In genomic region chr2:3683343-3683742, GRCm38 (mm10) we compare ENCODE assay signal across 11 mouse cellular contexts.
A peak's percentile ranks its signal among the peaks of the same experiment; 100 is the strongest.
DNase-seq lines count a peak whose midpoint lies in the region; ATAC-seq and TF ChIP-seq lines count a peak whose summit lies in the region.
"Had no signal": no experiment of that assay in that cellular context is flagged by ENCODE, and none has a peak within 500 bp of the region (broad histone marks: within the 10 kb centered on the region; RNA-seq: fewer than 3 reads in every experiment).

No protein-coding gene starts in this region.

- H3K36me3 ChIP-seq in forebrain, embryonic 13.5 days (ENCODE audit: poor library complexity, severe bottlenecking), result no peaks in the 10 kb centered on the region
- no peaks in the 10 kb centered on the region for H3K36me3 ChIP-seq in forebrain, embryonic 12.5 days (replicated peaks)
- H3K36me3 ChIP-seq in embryonic facial prominence, embryonic 14.5 days (ENCODE audit: control insufficient read depth, insufficient read depth, low read length), result no peaks in the 10 kb centered on the region
- no peaks in the 10 kb centered on the region for H3K36me3 ChIP-seq in hindbrain, postnatal 0 days (ENCODE audit: insufficient read depth, low read length)
- H3K36me3 ChIP-seq in neural tube, embryonic 13.5 days, result no peaks in the 10 kb centered on the region
- no peaks in the 10 kb centered on the region for H3K36me3 ChIP-seq in kidney, embryonic 14.5 days (ENCODE audit: control insufficient read depth, insufficient read depth, low read length)

- WGBS in forebrain, embryonic 13.5 days, result 50% methylated on average over 5 of the region's 5 CpGs
- 51% methylated on average over 5 of the region's 5 CpGs for WGBS in forebrain, embryonic 12.5 days
- 44% methylated on average over 5 of the region's 5 CpGs for WGBS in embryonic facial prominence, embryonic 14.5 days
- 20% methylated on average over 5 of the region's 5 CpGs for WGBS in hindbrain, postnatal 0 days
- 54% methylated on average over 5 of the region's 5 CpGs for WGBS in neural tube, embryonic 13.5 days
- 79% methylated on average over 5 of the region's 5 CpGs for WGBS in kidney, embryonic 14.5 days

- no peak for TF ChIP-seq CTCF in hindbrain, postnatal 0 days (IDR thresholded peaks at IDR 0.05; ENCODE audit: low read depth)

- H3K9me3 ChIP-seq in forebrain, embryonic 13.5 days (replicated peaks), result no peaks in the 10 kb centered on the region
- no peaks in the 10 kb centered on the region for H3K9me3 ChIP-seq in forebrain, embryonic 12.5 days
- no peaks in the 10 kb centered on the region for H3K9me3 ChIP-seq in embryonic facial prominence, embryonic 14.5 days (ENCODE audit: control insufficient read depth, low read length)
- no peaks in the 10 kb centered on the region for H3K9me3 ChIP-seq in hindbrain, postnatal 0 days (ENCODE audit: low read length)
- no peaks in the 10 kb centered on the region for H3K9me3 ChIP-seq in neural tube, embryonic 13.5 days
- H3K9me3 ChIP-seq in kidney, embryonic 14.5 days (ENCODE audit: control insufficient read depth, low read length), result no peaks in the 10 kb centered on the region

- no peak overlapping the region for H3K4me3 ChIP-seq in forebrain, embryonic 13.5 days
- no peak overlapping the region for H3K4me3 ChIP-seq in forebrain, embryonic 12.5 days (replicated peaks)
- no peak overlapping the region for H3K4me3 ChIP-seq in embryonic facial prominence, embryonic 14.5 days (ENCODE audit: low read depth, low read length)
- H3K4me3 ChIP-seq in hindbrain, postnatal 0 days (ENCODE audit: low read length), result no peak overlapping the region
- H3K4me3 ChIP-seq in neural tube, embryonic 13.5 days, result no peak overlapping the region
- no peak overlapping the region for H3K4me3 ChIP-seq in kidney, embryonic 14.5 days (ENCODE audit: low read length)

- ATAC-seq in forebrain, embryonic 13.5 days, result peak; percentile 24; the same call in 1 of the 2 replicates
- ATAC-seq in forebrain, embryonic 12.5 days (ENCODE audit: low FRiP score), result no peak
- 0 out of 2 replicates have a peak, but pooled peaks have one; percentile 37 for ATAC-seq in embryonic facial prominence, embryonic 14.5 days (ENCODE audit: low read depth)
- peak; percentile 55 for ATAC-seq in hindbrain, postnatal 0 days
- ATAC-seq in neural tube, embryonic 13.5 days (ENCODE audit: low read depth), result peak; percentile 76
- ATAC-seq in kidney, embryonic 14.5 days (ENCODE audit: low FRiP score, low TSS enrichment), result no peak
- ATAC-seq in megakaryocyte progenitor cell, adult 5-6 weeks (replicated peaks; ENCODE audit: poor library complexity), result no peak

- no peak for DNase-seq in embryonic facial prominence, embryonic 14.5 days (ENCODE audit: low spot score)
- DNase-seq in hindbrain, postnatal 0 days (ENCODE audit: low spot score), result no peak
- DNase-seq in retina, embryonic 14.5 days (ENCODE audit: low spot score), result no peak
- DNase-seq: kidney, adult 11 months; thymus, adult 18-20 months had no signal

- H3K9ac ChIP-seq in forebrain, embryonic 13.5 days, result no peak overlapping the region
- no peak overlapping the region for H3K9ac ChIP-seq in forebrain, embryonic 12.5 days
- no peak overlapping the region for H3K9ac ChIP-seq in embryonic facial prominence, embryonic 14.5 days (ENCODE audit: low read depth, low read length)
- H3K9ac ChIP-seq in hindbrain, postnatal 0 days (replicated peaks; ENCODE audit: low read length), result no peak overlapping the region
- H3K9ac ChIP-seq in neural tube, embryonic 13.5 days, result 0 out of 2 replicates have a peak overlapping the region, but pooled peaks have one; percentile 35
- no peak overlapping the region for H3K9ac ChIP-seq in kidney, embryonic 14.5 days (ENCODE audit: low read depth, low read length)
- H3K9ac ChIP-seq: liver, embryonic 14.5 days had no signal

- no peak overlapping the region for H3K27ac ChIP-seq in forebrain, embryonic 13.5 days
- no peak overlapping the region for H3K27ac ChIP-seq in forebrain, embryonic 12.5 days
- H3K27ac ChIP-seq in embryonic facial prominence, embryonic 14.5 days (replicated peaks; ENCODE audit: low read depth, low read length), result no peak overlapping the region
- H3K27ac ChIP-seq in hindbrain, postnatal 0 days, result peak overlapping the region; percentile 32; the same call in 1 of the 2 replicates
- peak overlapping the region; percentile 67 for H3K27ac ChIP-seq in neural tube, embryonic 13.5 days (replicated peaks)
- no peak overlapping the region for H3K27ac ChIP-seq in kidney, embryonic 14.5 days (ENCODE audit: low read depth, low read length)
- H3K27ac ChIP-seq: liver, embryonic 14.5 days had no signal

- no peaks in the 10 kb centered on the region for H3K27me3 ChIP-seq in forebrain, embryonic 13.5 days
- no peaks in the 10 kb centered on the region for H3K27me3 ChIP-seq in forebrain, embryonic 12.5 days
- no peaks in the 10 kb centered on the region for H3K27me3 ChIP-seq in embryonic facial prominence, embryonic 14.5 days (replicated peaks; ENCODE audit: control insufficient read depth, insufficient read depth, low read length)
- no peaks in the 10 kb centered on the region for H3K27me3 ChIP-seq in hindbrain, postnatal 0 days (ENCODE audit: insufficient read depth, low read length)
- H3K27me3 ChIP-seq in neural tube, embryonic 13.5 days, result no peaks in the 10 kb centered on the region
- H3K27me3 ChIP-seq in kidney, embryonic 14.5 days (ENCODE audit: control insufficient read depth, insufficient read depth, low read length), result no peaks in the 10 kb centered on the region

- H3K4me2 ChIP-seq in forebrain, embryonic 13.5 days, result no peak overlapping the region
- H3K4me2 ChIP-seq in forebrain, embryonic 12.5 days, result no peak overlapping the region
- H3K4me2 ChIP-seq in embryonic facial prominence, embryonic 14.5 days (ENCODE audit: low read depth, low read length), result no peak overlapping the region
- peak overlapping the region; percentile 21 for H3K4me2 ChIP-seq in hindbrain, postnatal 0 days (ENCODE audit: low read depth, low read length)
- H3K4me2 ChIP-seq in neural tube, embryonic 13.5 days, result peak overlapping the region; percentile 10
- H3K4me2 ChIP-seq in kidney, embryonic 14.5 days (replicated peaks; ENCODE audit: low read depth, low read length), result no peak overlapping the region

- H3K4me1 ChIP-seq in forebrain, embryonic 13.5 days, result peaks cover 19% of the 10 kb centered on the region
- peaks cover 14% of the 10 kb centered on the region for H3K4me1 ChIP-seq in forebrain, embryonic 12.5 days
- peaks cover 10% of the 10 kb centered on the region; the same call in 1 of the 2 replicates for H3K4me1 ChIP-seq in embryonic facial prominence, embryonic 14.5 days (ENCODE audit: control insufficient read depth, insufficient read depth, low read length)
- peaks cover 11% of the 10 kb centered on the region; the same call in 1 of the 2 replicates for H3K4me1 ChIP-seq in hindbrain, postnatal 0 days (ENCODE audit: insufficient read depth, low read length)
- peaks cover 19% of the 10 kb centered on the region for H3K4me1 ChIP-seq in neural tube, embryonic 13.5 days (replicated peaks)
- H3K4me1 ChIP-seq in kidney, embryonic 14.5 days (ENCODE audit: control insufficient read depth, insufficient read depth, low read length), result no peaks in the 10 kb centered on the region

Comparison
In these comparisons a context has a peak if more than half of its experiments do, and no peak if none do; other contexts are left out.
1. ATAC-seq: peak in forebrain, embryonic 13.5 days (single experiment), embryonic facial prominence, embryonic 14.5 days (single experiment), hindbrain, postnatal 0 days (single experiment) and neural tube, embryonic 13.5 days (single experiment); none in forebrain, embryonic 12.5 days (single experiment), kidney, embryonic 14.5 days (single experiment) and megakaryocyte progenitor cell, adult 5-6 weeks (single experiment).
2. H3K27ac ChIP-seq: peak in hindbrain, postnatal 0 days (single experiment) and neural tube, embryonic 13.5 days (single experiment); none in forebrain, embryonic 13.5 days (single experiment), forebrain, embryonic 12.5 days (single experiment), embryonic facial prominence, embryonic 14.5 days (single experiment) and kidney, embryonic 14.5 days (single experiment).
3. H3K4me2 ChIP-seq: peak in hindbrain, postnatal 0 days (single experiment) and neural tube, embryonic 13.5 days (single experiment); none in forebrain, embryonic 13.5 days (single experiment), forebrain, embryonic 12.5 days (single experiment), embryonic facial prominence, embryonic 14.5 days (single experiment) and kidney, embryonic 14.5 days (single experiment).